ENCODE assay signal across 19 mouse cellular contexts in genomic region chr13:47950456-47950855, GRCm38 (mm10).
DNase-seq lines count a peak whose midpoint lies in the region; ATAC-seq and TF ChIP-seq lines count a peak whose summit lies in the region.
"Had no signal": no experiment of that assay in that cellular context is flagged by ENCODE, and none has a peak within 500 bp of the region (broad histone marks: within the 10 kb centered on the region; RNA-seq: fewer than 3 reads in every experiment).

No protein-coding gene starts in this region.

- no peak for TF ChIP-seq CTCF in hindbrain, postnatal 0 days (IDR thresholded peaks at IDR 0.05; ENCODE audit: low read depth)

- no peak overlapping the region for H3K9ac ChIP-seq in forebrain, embryonic 11.5 days (ENCODE audit: low read length)
- no peak overlapping the region for H3K9ac ChIP-seq in forebrain, embryonic 15.5 days (replicated peaks)
- H3K9ac ChIP-seq in hindbrain, postnatal 0 days (replicated peaks; ENCODE audit: low read length): no peak overlapping the region

- no peak overlapping the region for H3K4me2 ChIP-seq in forebrain, embryonic 11.5 days (ENCODE audit: low read depth, low read length, severe bottlenecking)
- H3K4me2 ChIP-seq in forebrain, embryonic 15.5 days (replicated peaks): no peak overlapping the region
- H3K4me2 ChIP-seq in hindbrain, postnatal 0 days (ENCODE audit: low read depth, low read length): no peak overlapping the region

- no peaks in the 10 kb centered on the region for H3K36me3 ChIP-seq in forebrain, embryonic 10.5 days (replicated peaks)
- no peaks in the 10 kb centered on the region for H3K36me3 ChIP-seq in forebrain, embryonic 11.5 days (ENCODE audit: control insufficient read depth, insufficient read depth, low read length)
- no peaks in the 10 kb centered on the region for H3K36me3 ChIP-seq in forebrain, embryonic 15.5 days
- no peaks in the 10 kb centered on the region for H3K36me3 ChIP-seq in hindbrain, postnatal 0 days (ENCODE audit: insufficient read depth, low read length)

- WGBS in forebrain, embryonic 10.5 days: 50% methylated on average over 2 of the region's 2 CpGs
- WGBS in forebrain, embryonic 11.5 days: 35% methylated on average over 2 of the region's 2 CpGs
- WGBS in forebrain, embryonic 15.5 days: 15% methylated on average over 2 of the region's 2 CpGs
- 38% methylated on average over 2 of the region's 2 CpGs for WGBS in hindbrain, postnatal 0 days

- H3K4me1 ChIP-seq in forebrain, embryonic 10.5 days: peaks cover 31% of the 10 kb centered on the region
- H3K4me1 ChIP-seq in forebrain, embryonic 11.5 days (replicated peaks; ENCODE audit: control insufficient read depth, insufficient read depth, low read length): peaks cover 3% of the 10 kb centered on the region; the same call in 1 of the 2 replicates
- peaks cover 38% of the 10 kb centered on the region for H3K4me1 ChIP-seq in forebrain, embryonic 15.5 days
- H3K4me1 ChIP-seq in hindbrain, postnatal 0 days (ENCODE audit: insufficient read depth, low read length): no peaks in the 10 kb centered on the region; the same call in 1 of the 2 replicates

- ATAC-seq in forebrain, embryonic 11.5 days (replicated peaks; ENCODE audit: low FRiP score): no peak
- no peak for ATAC-seq in forebrain, embryonic 15.5 days (replicated peaks)
- no peak for ATAC-seq in hindbrain, postnatal 0 days
- ATAC-seq in CD4-positive, CD25-positive, alpha-beta regulatory T cell, adult 4 months: no peak
- ATAC-seq: inflammation-experienced regulatory T-cells, adult 6 months had no signal

- DNase-seq in forebrain, embryonic 10.5 days (ENCODE audit: extremely low spot score, low spot score): no peak
- no peak for DNase-seq in forebrain, embryonic 11.5 days (ENCODE audit: low spot score)
- peak; percentile 42 for DNase-seq in hindbrain, postnatal 0 days (ENCODE audit: low spot score)
- peak; percentile 4 for DNase-seq in neural tube, embryonic 10.5 days (ENCODE audit: extremely low spot score, low spot score)
- no peak for DNase-seq in cerebellum, postnatal 4 days (ENCODE audit: low spot score in 2 of 2)
- no peak for DNase-seq in thymus, adult 18-20 months
- DNase-seq: adrenal gland, postnatal 14 days; cerebellum, adult 9-10 months; kidney, adult 2 months; kidney, postnatal 10 days; right cerebral cortex, postnatal 14 days; spleen, adult 18-20 months; thymus, postnatal 14 days had no signal

- H3K27me3 ChIP-seq in forebrain, embryonic 10.5 days (ENCODE audit: poor library complexity, severe bottlenecking): no peaks in the 10 kb centered on the region
- H3K27me3 ChIP-seq in forebrain, embryonic 11.5 days (ENCODE audit: control insufficient read depth, insufficient read depth, low read length): no peaks in the 10 kb centered on the region
- H3K27me3 ChIP-seq in forebrain, embryonic 15.5 days: no peaks in the 10 kb centered on the region
- H3K27me3 ChIP-seq in hindbrain, postnatal 0 days (ENCODE audit: insufficient read depth, low read length): no peaks in the 10 kb centered on the region

- H3K9me3 ChIP-seq in forebrain, embryonic 10.5 days: no peaks in the 10 kb centered on the region
- no peaks in the 10 kb centered on the region; the same call in 1 of the 2 replicates for H3K9me3 ChIP-seq in forebrain, embryonic 11.5 days (ENCODE audit: control insufficient read depth, low read length)
- H3K9me3 ChIP-seq in forebrain, embryonic 15.5 days: no peaks in the 10 kb centered on the region
- H3K9me3 ChIP-seq in hindbrain, postnatal 0 days (ENCODE audit: low read length): no peaks in the 10 kb centered on the region

- H3K4me3 ChIP-seq in forebrain, embryonic 10.5 days: no peak overlapping the region
- no peak overlapping the region for H3K4me3 ChIP-seq in forebrain, embryonic 11.5 days (ENCODE audit: low read depth, low read length)
- H3K4me3 ChIP-seq in forebrain, embryonic 15.5 days: no peak overlapping the region
- H3K4me3 ChIP-seq in hindbrain, postnatal 0 days (ENCODE audit: low read length): no peak overlapping the region
- H3K4me3 ChIP-seq: left cerebral cortex, adult 2 months; myocyte had no signal

- peak overlapping the region; percentile 72; the same call in 1 of the 2 replicates for H3K27ac ChIP-seq in forebrain, embryonic 10.5 days
- no peak overlapping the region for H3K27ac ChIP-seq in forebrain, embryonic 11.5 days (ENCODE audit: low read depth, low read length)
- peak overlapping the region; percentile 77 for H3K27ac ChIP-seq in forebrain, embryonic 15.5 days (replicated peaks)
- H3K27ac ChIP-seq in hindbrain, postnatal 0 days: no peak overlapping the region
- H3K27ac ChIP-seq: left cerebral cortex, adult 2 months; macrophage had no signal

Comparison
In these comparisons a context has a peak if more than half of its experiments do, and no peak if none do; other contexts are left out.
1. H3K27ac ChIP-seq: peak in forebrain, embryonic 10.5 days (single experiment) and forebrain, embryonic 15.5 days (single experiment); none in forebrain, embryonic 11.5 days (single experiment) and hindbrain, postnatal 0 days (single experiment).
2. DNase-seq: peak in hindbrain, postnatal 0 days (single experiment) and neural tube, embryonic 10.5 days (single experiment); none in forebrain, embryonic 10.5 days (single experiment), forebrain, embryonic 11.5 days (single experiment), cerebellum, postnatal 4 days (0 of 2) and thymus, adult 18-20 months (0 of 2).